Mouse (Mus musculus): ENCODE measurements around the gene Sec24a. TPM values are rescaled to one million over a fixed set of nuclear protein-coding genes. Genes with fewer than 3 reads are reported as not detected.
"Not testable (repeated sequence)": the region's sequence is repeated elsewhere in the genome, so short reads cannot be mapped to it uniquely, and the experiment has no call there.

The Sec24a gene
- polyA plus RNA-seq, 1 experiment from 2014 or later, result 22.8 TPM

GRCm38 (mm10) chr11:51681324-51681975 lies 82.0 kb downstream of the Sec24a start:
- ATAC-seq (ENCODE audit: low read depth), result no peak
- Histone ChIP-seq H3K4me2 (ENCODE audit: low read depth, low read length) (no peak overlapping the region), H3K9ac (replicated peaks; ENCODE audit: low read depth, low read length) (no peak overlapping the region), H3K27me3 (ENCODE audit: control insufficient read depth, insufficient read depth, low read length) (no peaks in the 10 kb centered on the region), H3K27ac (ENCODE audit: low read depth, low read length) (no peak overlapping the region), H3K4me3 (ENCODE audit: low read depth, low read length) (no peak overlapping the region), H3K4me1 (ENCODE audit: control insufficient read depth, insufficient read depth, low read length) (no peaks in the 10 kb centered on the region), H3K36me3 (ENCODE audit: control insufficient read depth, insufficient read depth, low read length) (no peaks in the 10 kb centered on the region), H3K9me3 (ENCODE audit: control insufficient read depth, low read length) (no peaks in the 10 kb centered on the region)
- WGBS, result 38% methylated on average over 13 of the region's 13 CpGs

GRCm38 (mm10) chr11:51679466-51679865 lies 84.0 kb downstream of the Sec24a start:
- no peak overlapping the region for H3K4me2 ChIP-seq (ENCODE audit: low read depth, low read length)
- no peaks in the 10 kb centered on the region for H3K9me3 ChIP-seq (ENCODE audit: control insufficient read depth, low read length)
- no peak overlapping the region for H3K9ac ChIP-seq (replicated peaks; ENCODE audit: low read depth, low read length)
- H3K27ac ChIP-seq (ENCODE audit: low read depth, low read length), result no peak overlapping the region
- ATAC-seq (ENCODE audit: low read depth), result no peak
- H3K27me3 ChIP-seq (ENCODE audit: control insufficient read depth, insufficient read depth, low read length), result no peaks in the 10 kb centered on the region
- H3K36me3 ChIP-seq (ENCODE audit: control insufficient read depth, insufficient read depth, low read length), result no peaks in the 10 kb centered on the region
- WGBS, result 80% methylated on average over 3 of the region's 3 CpGs
- H3K4me1 ChIP-seq (ENCODE audit: control insufficient read depth, insufficient read depth, low read length), result no peaks in the 10 kb centered on the region
- no peak overlapping the region for H3K4me3 ChIP-seq (ENCODE audit: low read depth, low read length)

DNA sequence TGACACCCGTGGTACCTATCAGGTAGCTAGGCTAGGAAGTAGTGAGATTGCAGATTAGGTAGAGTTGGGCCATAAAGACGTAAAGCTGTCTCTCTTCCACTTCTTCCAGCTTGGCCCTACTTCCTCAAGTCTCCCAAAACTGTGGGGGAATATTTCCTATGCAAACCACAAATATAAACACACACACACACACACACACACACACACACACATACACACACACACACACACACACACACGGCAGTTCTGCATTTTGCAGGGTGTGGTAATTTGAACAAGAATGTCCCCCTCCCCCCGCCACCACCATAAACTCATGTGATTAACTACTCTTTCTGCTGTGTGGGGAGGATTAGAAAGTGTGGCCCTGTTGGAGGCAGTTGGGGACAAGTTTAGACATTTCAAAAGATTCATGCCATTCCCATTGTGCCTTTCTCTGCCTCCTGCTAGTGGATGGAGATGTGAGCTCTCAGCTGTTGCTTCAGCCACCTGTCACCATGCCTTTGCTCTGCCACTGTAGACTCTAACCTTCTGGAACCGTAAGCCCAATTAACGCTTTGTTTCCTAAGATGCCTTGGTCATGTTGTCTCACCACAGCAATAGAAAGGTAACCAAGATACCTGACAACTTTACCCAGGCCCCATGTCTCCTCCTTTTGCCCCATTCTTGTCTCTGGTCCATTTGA lies 85.6 kb downstream of the Sec24a start:
- ATAC-seq (ENCODE audit: low read depth), result no peak
- WGBS, result 64% methylated on average over 6 of the region's 6 CpGs
- Histone ChIP-seq H3K27me3 (ENCODE audit: control insufficient read depth, insufficient read depth, low read length) (no peaks in the 10 kb centered on the region), H3K9ac (replicated peaks; ENCODE audit: low read depth, low read length) (no peak overlapping the region), H3K4me3 (ENCODE audit: low read depth, low read length) (no peak overlapping the region), H3K4me1 (ENCODE audit: control insufficient read depth, insufficient read depth, low read length) (no peaks in the 10 kb centered on the region), H3K36me3 (ENCODE audit: control insufficient read depth, insufficient read depth, low read length) (no peaks in the 10 kb centered on the region), H3K4me2 (ENCODE audit: low read depth, low read length) (no peak overlapping the region), H3K27ac (ENCODE audit: low read depth, low read length) (no peak overlapping the region), H3K9me3 (ENCODE audit: control insufficient read depth, low read length) (no peaks in the 10 kb centered on the region)

- H3K4me3 ChIP-seq (ENCODE audit: low read depth, low read length), result no peak overlapping the region
- H3K36me3 ChIP-seq (ENCODE audit: control insufficient read depth, insufficient read depth, low read length), result no peaks in the 10 kb centered on the region
- no peaks in the 10 kb centered on the region for H3K4me1 ChIP-seq (ENCODE audit: control insufficient read depth, insufficient read depth, low read length)
- H3K9ac ChIP-seq (replicated peaks; ENCODE audit: low read depth, low read length), result no peak overlapping the region
- H3K27ac ChIP-seq (ENCODE audit: low read depth, low read length), result no peak overlapping the region
- H3K4me2 ChIP-seq (ENCODE audit: low read depth, low read length), result no peak overlapping the region
- ATAC-seq (ENCODE audit: low read depth), result no peak
- 87% methylated on average over 5 of the region's 5 CpGs for WGBS
- H3K27me3 ChIP-seq (ENCODE audit: control insufficient read depth, insufficient read depth, low read length), result no peaks in the 10 kb centered on the region
- no peaks in the 10 kb centered on the region for H3K9me3 ChIP-seq (ENCODE audit: control insufficient read depth, low read length)
Observed at GRCm38 (mm10) chr11:51675386-51675785, 88.0 kb downstream of the Sec24a start.

- Histone ChIP-seq H3K27ac (ENCODE audit: low read depth, low read length) (no peak overlapping the region), H3K4me2 (ENCODE audit: low read depth, low read length) (no peak overlapping the region), H3K4me1 (ENCODE audit: control insufficient read depth, insufficient read depth, low read length) (no peaks in the 10 kb centered on the region), H3K4me3 (ENCODE audit: low read depth, low read length) (no peak overlapping the region), H3K9me3 (ENCODE audit: control insufficient read depth, low read length) (no peaks in the 10 kb centered on the region), H3K27me3 (ENCODE audit: control insufficient read depth, insufficient read depth, low read length) (no peaks in the 10 kb centered on the region), H3K36me3 (ENCODE audit: control insufficient read depth, insufficient read depth, low read length) (no peaks in the 10 kb centered on the region), H3K9ac (replicated peaks; ENCODE audit: low read depth, low read length) (no peak overlapping the region)
- WGBS, result 82% methylated on average over 9 of the region's 9 CpGs
- ATAC-seq (ENCODE audit: low read depth), result no peak
Observed at GRCm38 (mm10) chr11:51673291-51673690, 90.1 kb downstream of the Sec24a start.

DNA sequence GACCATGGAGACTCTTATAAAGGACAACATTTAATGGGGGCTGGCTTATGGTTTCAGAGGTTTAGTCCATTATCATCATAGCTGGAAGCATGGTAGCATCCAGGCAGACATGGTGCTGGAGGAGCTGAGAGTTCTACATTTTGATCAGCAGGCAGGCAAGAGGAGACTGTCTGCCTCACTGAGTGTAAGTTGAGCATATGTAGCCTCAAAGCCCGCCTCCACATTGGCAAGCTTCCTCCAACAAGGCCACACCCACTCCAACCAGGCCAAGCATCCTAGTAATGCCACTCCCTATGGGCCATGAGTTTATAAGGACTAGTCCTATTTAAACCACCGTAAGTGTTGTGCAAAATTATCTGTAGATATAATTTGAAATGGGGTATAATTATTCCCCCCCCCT lies 92.1 kb downstream of the Sec24a start:
- no peaks in the 10 kb centered on the region for H3K36me3 ChIP-seq (ENCODE audit: control insufficient read depth, insufficient read depth, low read length)
- 65% methylated on average over 2 of the region's 2 CpGs for WGBS
- H3K9me3 ChIP-seq (ENCODE audit: control insufficient read depth, low read length), result no peaks in the 10 kb centered on the region
- no peak overlapping the region for H3K4me2 ChIP-seq (ENCODE audit: low read depth, low read length)
- no peaks in the 10 kb centered on the region for H3K27me3 ChIP-seq (ENCODE audit: control insufficient read depth, insufficient read depth, low read length)
- no peaks in the 10 kb centered on the region for H3K4me1 ChIP-seq (ENCODE audit: control insufficient read depth, insufficient read depth, low read length)
- H3K4me3 ChIP-seq (ENCODE audit: low read depth, low read length), result no peak overlapping the region
- no peak overlapping the region for H3K27ac ChIP-seq (ENCODE audit: low read depth, low read length)
- no peak overlapping the region for H3K9ac ChIP-seq (replicated peaks; ENCODE audit: low read depth, low read length)
- no peak for ATAC-seq (ENCODE audit: low read depth)

DNA sequence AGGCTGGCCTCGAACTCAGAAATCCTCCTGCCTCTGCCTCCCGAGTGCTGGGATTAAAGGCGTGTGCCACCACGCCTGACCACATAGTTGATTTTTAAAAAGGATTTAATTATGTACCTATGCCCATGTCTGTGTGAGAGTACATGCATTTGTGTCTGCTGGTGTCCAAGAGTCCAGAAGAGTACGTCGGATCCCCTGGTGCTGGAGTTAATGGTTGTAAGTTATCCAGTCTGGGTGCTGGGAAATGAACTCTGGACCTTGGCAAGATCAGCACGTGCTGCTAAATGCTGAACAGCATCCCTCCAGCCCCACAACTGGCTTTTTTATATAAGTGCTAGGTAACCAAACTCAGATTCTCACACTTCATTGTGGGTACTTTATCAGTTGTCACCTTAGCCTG lies 92.6 kb downstream of the Sec24a start:
- Histone ChIP-seq H3K9me3 (ENCODE audit: control insufficient read depth, low read length) (no peaks in the 10 kb centered on the region), H3K9ac (replicated peaks; ENCODE audit: low read depth, low read length) (no peak overlapping the region), H3K4me3 (ENCODE audit: low read depth, low read length) (no peak overlapping the region), H3K36me3 (ENCODE audit: control insufficient read depth, insufficient read depth, low read length) (no peaks in the 10 kb centered on the region), H3K27ac (ENCODE audit: low read depth, low read length) (no peak overlapping the region), H3K4me2 (ENCODE audit: low read depth, low read length) (no peak overlapping the region), H3K27me3 (ENCODE audit: control insufficient read depth, insufficient read depth, low read length) (no peaks in the 10 kb centered on the region), H3K4me1 (ENCODE audit: control insufficient read depth, insufficient read depth, low read length) (no peaks in the 10 kb centered on the region)
- WGBS, result 92% methylated on average over 7 of the region's 7 CpGs
- ATAC-seq (ENCODE audit: low read depth), result no peak

- H3K36me3 ChIP-seq (ENCODE audit: control insufficient read depth, insufficient read depth, low read length); H3K9me3 ChIP-seq (ENCODE audit: control insufficient read depth, low read length); H3K4me3 ChIP-seq (ENCODE audit: low read depth, low read length); H3K4me2 ChIP-seq (ENCODE audit: low read depth, low read length); H3K4me1 ChIP-seq (ENCODE audit: control insufficient read depth, insufficient read depth, low read length); H3K27me3 ChIP-seq (ENCODE audit: control insufficient read depth, insufficient read depth, low read length); ATAC-seq (ENCODE audit: low read depth); H3K27ac ChIP-seq (ENCODE audit: low read depth, low read length); H3K9ac ChIP-seq (replicated peaks; ENCODE audit: low read depth, low read length): not testable (repeated sequence)
- WGBS, result 95% methylated on average over 7 of the region's 7 CpGs
Observed at GRCm38 (mm10) chr11:51664747-51665146, 98.7 kb downstream of the Sec24a start.

DNA sequence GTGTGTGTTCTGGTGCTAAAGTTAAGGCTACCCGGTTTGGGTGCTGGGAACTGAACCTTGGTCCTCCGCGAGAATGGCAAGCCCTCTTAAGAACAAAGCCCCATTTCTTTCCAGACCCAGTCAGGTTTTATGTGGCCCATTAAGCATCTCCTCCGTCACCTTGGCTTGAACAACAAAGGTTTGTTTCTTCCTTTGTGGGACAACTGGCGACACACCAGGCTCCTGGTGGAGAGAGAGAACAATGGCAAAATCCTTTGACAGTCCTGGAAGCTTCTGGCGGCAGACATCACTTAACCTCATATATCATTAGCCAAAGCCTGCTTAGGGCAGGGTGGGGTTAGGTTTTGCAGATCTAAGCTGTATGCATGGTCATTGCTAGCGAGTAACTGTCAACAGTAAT lies 100.8 kb downstream of the Sec24a start:
- no peak for ATAC-seq (ENCODE audit: low read depth)
- H3K9me3 ChIP-seq (ENCODE audit: control insufficient read depth, low read length), result no peaks in the 10 kb centered on the region
- H3K4me3 ChIP-seq (ENCODE audit: low read depth, low read length), result no peak overlapping the region
- peaks cover 3% of the 10 kb centered on the region; the same call in 1 of the 2 replicates for H3K4me1 ChIP-seq (ENCODE audit: control insufficient read depth, insufficient read depth, low read length)
- H3K27me3 ChIP-seq (ENCODE audit: control insufficient read depth, insufficient read depth, low read length), result no peaks in the 10 kb centered on the region
- WGBS, result 57% methylated on average over 7 of the region's 7 CpGs
- no peaks in the 10 kb centered on the region for H3K36me3 ChIP-seq (ENCODE audit: control insufficient read depth, insufficient read depth, low read length)
- H3K4me2 ChIP-seq (ENCODE audit: low read depth, low read length), result no peak overlapping the region
- H3K27ac ChIP-seq (ENCODE audit: low read depth, low read length), result no peak overlapping the region
- no peak overlapping the region for H3K9ac ChIP-seq (replicated peaks; ENCODE audit: low read depth, low read length)
